ENCODE assay signal across 18 mouse cellular contexts in genomic region chr12:4252742-4253655, GRCm38 (mm10). TPM values are rescaled to one million over a fixed set of nuclear protein-coding genes. Genes with fewer than 3 reads are reported as not detected.
DNase-seq lines count a peak whose midpoint lies in the region; ATAC-seq and TF ChIP-seq lines count a peak whose summit lies in the region.
"Had no signal": no experiment of that assay in that cellular context is flagged by ENCODE, and none has a peak within 500 bp of the region (broad histone marks: within the 10 kb centered on the region; RNA-seq: fewer than 3 reads in every experiment).

No protein-coding gene starts in this region.

- H3K9ac ChIP-seq in liver, embryonic 14.5 days (replicated peaks) = no peak overlapping the region
- no peak overlapping the region for H3K9ac ChIP-seq in stomach, embryonic 16.5 days (ENCODE audit: low read length)
- H3K9ac ChIP-seq: embryonic facial prominence, embryonic 15.5 days had no signal

- H3K27ac ChIP-seq in left cerebral cortex, adult 2 months = peak overlapping the region; percentile 40; the same call in 1 of the 2 replicates
- H3K27ac ChIP-seq in liver, embryonic 14.5 days = no peak overlapping the region
- H3K27ac ChIP-seq in stomach, embryonic 16.5 days (ENCODE audit: low read length) = no peak overlapping the region
- H3K27ac ChIP-seq: embryonic facial prominence, embryonic 15.5 days had no signal

- no peak overlapping the region for H3K4me3 ChIP-seq in left cerebral cortex, adult 2 months
- H3K4me3 ChIP-seq in liver, embryonic 14.5 days (ENCODE audit: insufficient read depth in 1 of 2, low read depth in 2 of 2, low read length in 2 of 2) = peak overlapping the region in 1 of 2 experiments; percentile 11; a peak in 1 of 4 replicates
- H3K4me3 ChIP-seq in stomach, embryonic 16.5 days (replicated peaks; ENCODE audit: low read length) = no peak overlapping the region
- H3K4me3 ChIP-seq: embryonic facial prominence, embryonic 15.5 days had no signal

- peaks cover 9 to 19% of the 10 kb centered on the region in 2 experiments for H3K4me1 ChIP-seq in liver, embryonic 14.5 days (replicated peaks; ENCODE audit: control insufficient read depth in 2 of 2, insufficient read depth in 2 of 2, low read length in 1 of 2)
- no peaks in the 10 kb centered on the region for H3K4me1 ChIP-seq in stomach, embryonic 16.5 days (ENCODE audit: control insufficient read depth, insufficient read depth, low read length)
- H3K4me1 ChIP-seq: embryonic facial prominence, embryonic 15.5 days had no signal

- no peaks in the 10 kb centered on the region for H3K36me3 ChIP-seq in liver, embryonic 14.5 days (replicated peaks; ENCODE audit: control insufficient read depth, insufficient read depth, low read depth)
- no peaks in the 10 kb centered on the region for H3K36me3 ChIP-seq in stomach, embryonic 16.5 days (ENCODE audit: control insufficient read depth, insufficient read depth, low read length)

- DNase-seq in left cerebral cortex, adult 2 months (ENCODE audit: extremely low spot score in 1 of 2, low spot score in 2 of 2) = no peak
- no peak for DNase-seq in left cerebral cortex, postnatal 10 days (ENCODE audit: extremely low spot score in 1 of 2, low spot score in 2 of 2)
- DNase-seq in liver, embryonic 14.5 days (ENCODE audit: low read depth in 3 of 3, low spot score in 3 of 3) = peak; percentile 58 to 59 (median 59)
- no peak for DNase-seq in cerebellum, postnatal 10 days
- DNase-seq: adrenal gland, postnatal 25 days; cerebellum, adult 11 months; kidney, postnatal 10 days; lung, adult 18-20 months; lung, postnatal 4 days; midbrain, embryonic 14.5 days; right cerebral cortex, postnatal 4 days; thymus, postnatal 25 days had no signal

- H3K9me3 ChIP-seq in liver, embryonic 14.5 days (ENCODE audit: control insufficient read depth, low read length) = no peaks in the 10 kb centered on the region
- H3K9me3 ChIP-seq in stomach, embryonic 16.5 days (replicated peaks; ENCODE audit: control insufficient read depth, low read length) = no peaks in the 10 kb centered on the region
- H3K9me3 ChIP-seq: embryonic facial prominence, embryonic 15.5 days had no signal

- H3K4me2 ChIP-seq in liver, embryonic 14.5 days (ENCODE audit: low read depth) = peak overlapping the region; percentile 45
- H3K4me2 ChIP-seq in stomach, embryonic 16.5 days (ENCODE audit: low read depth, low read length) = no peak overlapping the region
- H3K4me2 ChIP-seq: embryonic facial prominence, embryonic 15.5 days had no signal

- 33% methylated on average over 16 of the region's 16 CpGs for WGBS in liver, embryonic 14.5 days (ENCODE audit: insufficient replicate concordance)
- WGBS in stomach, embryonic 16.5 days = 78% methylated on average over 16 of the region's 16 CpGs

- peak; percentile 76 for ATAC-seq in erythroblast, adult 5-6 weeks (replicated peaks; ENCODE audit: low FRiP score, poor library complexity, severe bottlenecking)
- ATAC-seq in liver, embryonic 14.5 days (ENCODE audit: insufficient read depth) = peak; percentile 97
- 0 out of 2 replicates have a peak, but pooled peaks have one; percentile 21 for ATAC-seq in stomach, embryonic 16.5 days (ENCODE audit: insufficient read depth, low FRiP score)
- no peak for ATAC-seq in monocyte, adult 5-6 weeks (replicated peaks; ENCODE audit: insufficient number of reproducible peaks, low FRiP score, low TSS enrichment, poor library complexity, severe bottlenecking)
- ATAC-seq: CD4-positive, CD25-positive, alpha-beta regulatory T cell, adult 4 months; forebrain, embryonic 16.5 days had no signal

- TF ChIP-seq CTCF in left cerebral cortex, adult 2 months (IDR thresholded peaks at IDR 0.05) = no peak
- no peak for TF ChIP-seq CTCF in liver, embryonic 14.5 days (IDR thresholded peaks at IDR 0.05; ENCODE audit: low read depth)

- intact Hi-C loops in left cerebral cortex, adult 2 months (cut with DNase I) = loop anchor here (5.0 kb wide), 1 partner anchor 224 kb away; the partner anchor contains the start of gene Ncoa1
- intact Hi-C loops in left cerebral cortex, postnatal 10 days (cut with DNase I) = no loop called here

- H3K27me3 ChIP-seq in liver, embryonic 14.5 days (ENCODE audit: control insufficient read depth, insufficient read depth, low read length) = no peaks in the 10 kb centered on the region
- no peaks in the 10 kb centered on the region for H3K27me3 ChIP-seq in stomach, embryonic 16.5 days (ENCODE audit: control insufficient read depth, insufficient read depth, low read length)
- H3K27me3 ChIP-seq: embryonic facial prominence, embryonic 15.5 days had no signal

- peak; percentile 92 for TF ChIP-seq EP300 in liver, embryonic 14.5 days (IDR thresholded peaks at IDR 0.05; ENCODE audit: low read depth)

RNA-seq across cellular contexts. Expression of gene Cenpo, which starts 18.9 kb away (rescaled TPM):
- 1 to 10 TPM; 4.9 to 5.1 TPM for total RNA-seq in left cerebral cortex, adult 2 months (2021)
- total RNA-seq in left cerebral cortex, postnatal 10 days (2021) = 1 to 10 TPM; 5.1 to 6.3 TPM
- total RNA-seq in erythroblast, adult 5-6 weeks (2015; ENCODE audit: low replicate concordance) = 4.8 and 6.3 TPM in 2 replicates
- total RNA-seq in erythroblast, adult 5-6 weeks (2017; ENCODE audit: low replicate concordance) = 13.0 and 22.8 TPM in 2 replicates
- polyA plus RNA-seq in liver, embryonic 14.5 days (2012; rRNA removed) = 8.5 and 10.5 TPM in 2 replicates
- 9.4 and 10.9 TPM in 2 replicates for polyA plus RNA-seq in liver, embryonic 14.5 days (2014; fragmentation: Nextera tagmentation; extraction: Ambion mirVana)
- polyA plus RNA-seq in stomach, embryonic 16.5 days (2015; fragmentation: Nextera tagmentation; extraction: Ambion mirVana) = 12.1 TPM in 2 replicates
- total RNA-seq in monocyte, adult 5-6 weeks (2017) = 16.6 to 38.3 TPM (median 31.8 TPM) in 3 replicates

RNA-seq across cellular contexts. Expression of gene Ptrhd1, which starts 19.2 kb away (rescaled TPM):
- total RNA-seq in left cerebral cortex, adult 2 months (2021) = 1 to 10 TPM; 8.2 to 8.7 TPM
- 1 to 10 TPM; 8.7 to 9.8 TPM for total RNA-seq in left cerebral cortex, postnatal 10 days (2021)
- total RNA-seq in erythroblast, adult 5-6 weeks (2015; ENCODE audit: low replicate concordance) = 0.42 and 3.7 TPM in 2 replicates
- total RNA-seq in erythroblast, adult 5-6 weeks (2017; ENCODE audit: low replicate concordance) = 1.3 and 1.5 TPM in 2 replicates
- 1.8 TPM in 2 replicates for polyA plus RNA-seq in liver, embryonic 14.5 days (2012; rRNA removed)
- 3.1 and 3.2 TPM in 2 replicates for polyA plus RNA-seq in liver, embryonic 14.5 days (2014; fragmentation: Nextera tagmentation; extraction: Ambion mirVana)
- 5.0 and 5.1 TPM in 2 replicates for polyA plus RNA-seq in stomach, embryonic 16.5 days (2015; fragmentation: Nextera tagmentation; extraction: Ambion mirVana)
- 1.6 to 2.2 TPM (median 2.1 TPM) in 3 replicates for total RNA-seq in monocyte, adult 5-6 weeks (2017)

Comparison
In these comparisons a context has a peak if more than half of its experiments do, and no peak if none do; other contexts are left out.
1. DNase-seq: peak in liver, embryonic 14.5 days (3 of 3); none in left cerebral cortex, adult 2 months (0 of 2), left cerebral cortex, postnatal 10 days (0 of 2) and cerebellum, postnatal 10 days (0 of 2).